Comparison of ENCODE assay signal across 8 mouse cellular contexts in genomic region chr1:106071237-106072070, GRCm38 (mm10).
DNase-seq lines count a peak whose midpoint lies in the region; ATAC-seq and TF ChIP-seq lines count a peak whose summit lies in the region.

No protein-coding gene starts in this region.

- H3K27me3 ChIP-seq in C2C12 (ENCODE audit: control insufficient read depth, insufficient read depth, insufficient read length), result no peaks in the 10 kb centered on the region
- H3K27me3 ChIP-seq in embryonic facial prominence, embryonic 14.5 days (replicated peaks; ENCODE audit: control insufficient read depth, insufficient read depth, low read length), result no peaks in the 10 kb centered on the region
- no peaks in the 10 kb centered on the region for H3K27me3 ChIP-seq in heart, embryonic 11.5 days (ENCODE audit: control insufficient read depth, insufficient read depth, low read length)
- H3K27me3 ChIP-seq in kidney, embryonic 14.5 days (ENCODE audit: control insufficient read depth, insufficient read depth, low read length), result no peaks in the 10 kb centered on the region
- 0 out of 2 replicates have a peak, but pooled peaks cover 5% of the 10 kb centered on the region for H3K27me3 ChIP-seq in limb, embryonic 13.5 days

- H3K9me3 ChIP-seq in embryonic facial prominence, embryonic 14.5 days (ENCODE audit: control insufficient read depth, low read length), result no peaks in the 10 kb centered on the region
- H3K9me3 ChIP-seq in heart, embryonic 11.5 days (replicated peaks; ENCODE audit: control insufficient read depth, low read length), result no peaks in the 10 kb centered on the region
- H3K9me3 ChIP-seq in kidney, embryonic 14.5 days (ENCODE audit: control insufficient read depth, low read length), result no peaks in the 10 kb centered on the region
- no peaks in the 10 kb centered on the region for H3K9me3 ChIP-seq in limb, embryonic 13.5 days

- no peak overlapping the region for H3ac ChIP-seq in C2C12 (ENCODE audit: control insufficient read depth, insufficient read length, low read depth)

- H3K4me3 ChIP-seq in C2C12 (ENCODE audit: insufficient read depth, poor library complexity, severe bottlenecking), result no peak overlapping the region
- no peak overlapping the region for H3K4me3 ChIP-seq in embryonic facial prominence, embryonic 14.5 days (ENCODE audit: low read depth, low read length)
- H3K4me3 ChIP-seq in heart, embryonic 11.5 days (ENCODE audit: low read depth, low read length), result no peak overlapping the region
- H3K4me3 ChIP-seq in kidney, embryonic 14.5 days (ENCODE audit: low read length), result peak overlapping the region; percentile 1; the same call in 1 of the 2 replicates
- peak overlapping the region; percentile 4; the same call in 1 of the 2 replicates for H3K4me3 ChIP-seq in limb, embryonic 13.5 days

- no peak overlapping the region for H3K27ac ChIP-seq in embryonic facial prominence, embryonic 14.5 days (replicated peaks; ENCODE audit: low read depth, low read length)
- H3K27ac ChIP-seq in heart, embryonic 11.5 days (ENCODE audit: low read depth, low read length), result no peak overlapping the region
- H3K27ac ChIP-seq in kidney, embryonic 14.5 days (ENCODE audit: low read depth, low read length), result no peak overlapping the region
- H3K27ac ChIP-seq in limb, embryonic 13.5 days, result no peak overlapping the region

- H3K4me2 ChIP-seq in embryonic facial prominence, embryonic 14.5 days (ENCODE audit: low read depth, low read length), result peak overlapping the region; percentile 35
- peak overlapping the region; percentile 56 for H3K4me2 ChIP-seq in heart, embryonic 11.5 days
- peak overlapping the region; percentile 15 for H3K4me2 ChIP-seq in kidney, embryonic 14.5 days (replicated peaks; ENCODE audit: low read depth, low read length)
- H3K4me2 ChIP-seq in limb, embryonic 13.5 days (replicated peaks), result peak overlapping the region; percentile 49

- no peaks in the 10 kb centered on the region for H3K79me3 ChIP-seq in C2C12 (ENCODE audit: low read depth)

- TF ChIP-seq CTCF in C2C12 (IDR thresholded peaks at IDR 0.05; ENCODE audit: control insufficient read depth, insufficient read depth, insufficient read length), result peak; percentile 73

- no peaks in the 10 kb centered on the region for H3K36me3 ChIP-seq in C2C12 (ENCODE audit: control insufficient read depth, insufficient read depth)
- H3K36me3 ChIP-seq in embryonic facial prominence, embryonic 14.5 days (ENCODE audit: control insufficient read depth, insufficient read depth, low read length), result no peaks in the 10 kb centered on the region
- H3K36me3 ChIP-seq in heart, embryonic 11.5 days (ENCODE audit: control insufficient read depth, insufficient read depth, low read length), result no peaks in the 10 kb centered on the region
- no peaks in the 10 kb centered on the region for H3K36me3 ChIP-seq in kidney, embryonic 14.5 days (ENCODE audit: control insufficient read depth, insufficient read depth, low read length)
- H3K36me3 ChIP-seq in limb, embryonic 13.5 days, result no peaks in the 10 kb centered on the region

- peak; percentile 80 for ATAC-seq in embryonic facial prominence, embryonic 14.5 days (ENCODE audit: low read depth)
- ATAC-seq in heart, embryonic 11.5 days (replicated peaks; ENCODE audit: insufficient number of reproducible peaks, low FRiP score, low TSS enrichment), result no peak
- ATAC-seq in kidney, embryonic 14.5 days (ENCODE audit: low FRiP score, low TSS enrichment), result peak; percentile 72; the same call in 1 of the 2 replicates
- ATAC-seq in limb, embryonic 13.5 days (ENCODE audit: low FRiP score, low read depth), result peak; percentile 79; the same call in 1 of the 2 replicates

- WGBS in embryonic facial prominence, embryonic 14.5 days, result 14% methylated on average over 9 of the region's 9 CpGs
- whole genome bisulfite sequencing in heart, embryonic 11.5 days (ENCODE audit: insufficient replicate concordance), result 17% methylated on average over 9 of the region's 9 CpGs
- WGBS in kidney, embryonic 14.5 days, result 12% methylated on average over 9 of the region's 9 CpGs
- WGBS in limb, embryonic 13.5 days, result 14% methylated on average over 9 of the region's 9 CpGs

- peak; percentile 27 to 61 for DNase-seq in adrenal gland, postnatal 4 days (ENCODE audit: low spot score in 2 of 2)
- DNase-seq in embryonic facial prominence, embryonic 14.5 days (ENCODE audit: low spot score), result peak; percentile 69
- DNase-seq in natural killer cell, adult 2 months (ENCODE audit: low spot score in 2 of 2), result peak; percentile 36 to 77
- DNase-seq in telencephalon, adult 2 months (ENCODE audit: low read depth, low spot score), result peak; percentile 58

- peaks cover 7% of the 10 kb centered on the region for H3K4me1 ChIP-seq in embryonic facial prominence, embryonic 14.5 days (ENCODE audit: control insufficient read depth, insufficient read depth, low read length)
- H3K4me1 ChIP-seq in heart, embryonic 11.5 days (ENCODE audit: control insufficient read depth, insufficient read depth, low read length), result 0 out of 2 replicates have a peak, but pooled peaks cover 3% of the 10 kb centered on the region
- peaks cover 8% of the 10 kb centered on the region; the same call in 1 of the 2 replicates for H3K4me1 ChIP-seq in kidney, embryonic 14.5 days (ENCODE audit: control insufficient read depth, insufficient read depth, low read length)
- H3K4me1 ChIP-seq in limb, embryonic 13.5 days, result peaks cover 6% of the 10 kb centered on the region; the same call in 1 of the 2 replicates

- no peak overlapping the region for H3K9ac ChIP-seq in embryonic facial prominence, embryonic 14.5 days (ENCODE audit: low read depth, low read length)
- no peak overlapping the region for H3K9ac ChIP-seq in heart, embryonic 11.5 days (ENCODE audit: low read depth, low read length)
- H3K9ac ChIP-seq in kidney, embryonic 14.5 days (ENCODE audit: low read depth, low read length), result no peak overlapping the region
- 0 out of 2 replicates have a peak overlapping the region, but pooled peaks have one; percentile 8 for H3K9ac ChIP-seq in limb, embryonic 13.5 days

- H3K79me2 ChIP-seq in C2C12 (ENCODE audit: control insufficient read depth, insufficient read depth), result no peaks in the 10 kb centered on the region

TF ChIP-seq in C2C12, 6 proteins besides CTCF, POLR2A, EP300 and RAD21:
- TF ChIP-seq FOSL1 (IDR thresholded peaks at IDR 0.05; ENCODE audit: insufficient read depth, low read length, poor library complexity, severe bottlenecking) (no peak), MYOD1 (IDR thresholded peaks at IDR 0.05; ENCODE audit: control insufficient read depth, insufficient read length, low read depth) (no peak), MYOG (IDR thresholded peaks at IDR 0.05; ENCODE audit: control insufficient read depth, extremely low read depth, insufficient read length) (no peak), MAX (IDR thresholded peaks at IDR 0.05) (no peak), CEBPB (IDR thresholded peaks at IDR 0.05; ENCODE audit: low read depth) (no peak), USF1 (IDR thresholded peaks at IDR 0.05; ENCODE audit: low read depth) (no peak)
TF ChIP-seq in C2C12: peak in this region for 0.

Comparison
In these comparisons a context has a peak if more than half of its experiments do, and no peak if none do; other contexts are left out.
1. H3K4me3 ChIP-seq: peak in kidney, embryonic 14.5 days (single experiment) and limb, embryonic 13.5 days (single experiment); none in C2C12 (single experiment), embryonic facial prominence, embryonic 14.5 days (single experiment) and heart, embryonic 11.5 days (single experiment).
2. Peak in every context shown above with its lines, with median percentiles within 50 percentile points of each other: DNase-seq and H3K4me2 ChIP-seq.